Mouse (Mus musculus) lung, adult 2 months (tissue): ENCODE measurements around the gene Mindy3.

Experiments used
- CTCF ChIP-seq: fragments of 200-500 bp; IDR thresholded peaks from 2 replicates; pipeline ENCODE4 v1.5.1; 2011; ENCODE audit warnings: mild to moderate bottlenecking, low read length, control low read depth; ENCODE audit not compliant: insufficient read depth
- POLR2A ChIP-seq: fragments of 200-500 bp; IDR thresholded peaks from 2 replicates; pipeline ENCODE4 v1.6.1; 2011; ENCODE audit warnings: low read depth, mild to moderate bottlenecking, control low read depth, low read length, borderline replicate concordance; ENCODE audit errors: extremely low read depth

DNA sequence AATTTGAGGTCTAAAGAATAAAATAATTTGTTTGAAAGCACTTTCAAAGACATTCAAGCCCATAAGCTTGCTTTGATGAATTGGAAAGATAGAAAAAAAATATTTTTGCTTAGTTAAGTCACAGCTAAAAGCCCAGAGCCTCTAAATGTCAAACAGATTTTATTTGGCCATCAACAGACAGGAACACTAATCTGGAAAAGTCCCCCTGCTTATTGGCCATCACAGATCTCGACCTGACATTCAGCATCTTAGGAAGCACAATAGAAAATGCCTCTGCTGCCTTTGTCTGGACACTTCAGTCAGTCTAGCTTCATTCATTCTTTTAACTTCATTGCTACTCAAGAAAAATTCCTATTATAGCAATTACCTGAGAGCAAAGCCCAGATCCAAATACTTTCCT, 58.0 kb downstream of the Mindy3 start:
- TF ChIP-seq POLR2A (no peak), CTCF (no peak)
